In the genomic region with DNA sequence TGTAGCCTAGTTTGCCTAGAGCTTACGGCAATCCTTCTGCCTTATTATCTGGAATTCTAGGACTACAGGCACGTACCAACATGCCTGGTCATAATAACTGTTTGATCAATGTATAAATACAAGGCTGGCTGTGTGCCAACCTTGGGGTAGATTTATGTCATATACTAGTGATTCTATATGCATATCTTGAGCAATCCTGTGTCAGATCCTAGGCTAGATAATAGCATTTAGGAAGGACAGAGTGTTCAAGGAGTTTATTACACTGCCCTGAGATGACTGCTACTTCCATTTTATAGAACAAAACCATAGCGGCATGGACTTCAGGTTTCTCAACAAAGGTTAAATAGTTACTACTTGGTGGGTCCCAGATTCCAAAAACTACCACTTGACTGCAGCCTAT, we compare ENCODE assay signal across 12 mouse cellular contexts.
"Had no signal": no experiment of that assay in that cellular context is flagged by ENCODE, and none has a peak within 500 bp of the region (broad histone marks: within the 10 kb centered on the region; RNA-seq: fewer than 3 reads in every experiment).

No protein-coding gene starts in this region.

- DNase-seq: kidney, postnatal 14 days; kidney, postnatal 4 days; layer of hippocampus, postnatal 36 days; liver, embryonic 13.5 days; lung, adult 2 months; lung, postnatal 14 days; lung, postnatal 4 days; midbrain, embryonic 14.5 days; thymus, adult 18-20 months; thymus, postnatal 36 days had no signal

- H3K4me3 ChIP-seq: left cerebral cortex, adult 2 months; liver, embryonic 13.5 days had no signal

- H3K4me2 ChIP-seq: liver, embryonic 13.5 days; midbrain, embryonic 11.5 days had no signal

- H3K27me3 ChIP-seq: liver, embryonic 13.5 days had no signal

- H3K27ac ChIP-seq: left cerebral cortex, adult 2 months; liver, embryonic 13.5 days had no signal

- H3K9me3 ChIP-seq: liver, embryonic 13.5 days had no signal

- H3K9ac ChIP-seq: liver, embryonic 13.5 days had no signal
